Mouse (Mus musculus) lung, postnatal 0 days (tissue): ENCODE results near the gene Gyg.

ENCODE experiments used
- CTCF ChIP-seq: IDR thresholded peaks from 2 replicates; pipeline ENCODE4 v1.5.1; 2016; ENCODE audit warnings: antibody characterized with exemption, mild to moderate bottlenecking
- EP300 ChIP-seq: IDR thresholded peaks from 2 replicates; pipeline ENCODE4 v1.6.1; 2016; ENCODE audit warnings: antibody characterized with exemption, mild to moderate bottlenecking, control low read depth

GRCm38 (mm10) chr3:20111913-20112312 is 43.2 kb downstream of the Gyg start:
- TF ChIP-seq CTCF, result no peak
- no peak for TF ChIP-seq EP300
